8 mouse cellular contexts compared by ENCODE assay signal in genomic region chr8:70360769-70361168, GRCm38 (mm10). TPM values are rescaled to one million over a fixed set of nuclear protein-coding genes. Genes with fewer than 3 reads are reported as not detected.
A peak's percentile ranks its signal among the peaks of the same experiment; 100 is the strongest.
DNase-seq lines count a peak whose midpoint lies in the region; ATAC-seq and TF ChIP-seq lines count a peak whose summit lies in the region.

No protein-coding gene starts in this region.

- TF ChIP-seq POLR2A in embryonic fibroblast, embryonic 13.5 days (IDR thresholded peaks at IDR 0.05; ENCODE audit: low read depth, low read length) = no peak

- no peak for ATAC-seq in midbrain, postnatal 0 days (ENCODE audit: low FRiP score)
- ATAC-seq in midbrain, embryonic 13.5 days = no peak

- H3K27me3 ChIP-seq in midbrain, postnatal 0 days (ENCODE audit: insufficient read depth, low read length) = no peaks in the 10 kb centered on the region
- no peaks in the 10 kb centered on the region for H3K27me3 ChIP-seq in midbrain, embryonic 13.5 days

- no peaks in the 10 kb centered on the region for H3K4me1 ChIP-seq in midbrain, postnatal 0 days (ENCODE audit: insufficient read depth, low read length)
- no peaks in the 10 kb centered on the region for H3K4me1 ChIP-seq in midbrain, embryonic 13.5 days (replicated peaks)
- H3K4me1 ChIP-seq in embryonic fibroblast, embryonic 13.5 days (ENCODE audit: control insufficient read depth, insufficient read depth, low read length) = no peaks in the 10 kb centered on the region

- intact Hi-C loops in left cerebral cortex, postnatal 36 days (cut with DNase I) = no loop called here

- no peak overlapping the region for H3K27ac ChIP-seq in midbrain, postnatal 0 days (ENCODE audit: low read depth, low read length)
- no peak overlapping the region for H3K27ac ChIP-seq in midbrain, embryonic 13.5 days
- no peak overlapping the region for H3K27ac ChIP-seq in embryonic fibroblast, embryonic 13.5 days (ENCODE audit: insufficient read depth, low read length)

- H3K9ac ChIP-seq in midbrain, postnatal 0 days (replicated peaks; ENCODE audit: low read length, poor library complexity, severe bottlenecking) = no peak overlapping the region
- H3K9ac ChIP-seq in midbrain, embryonic 13.5 days (replicated peaks) = no peak overlapping the region

- H3K9me3 ChIP-seq in midbrain, postnatal 0 days (ENCODE audit: low read length) = no peaks in the 10 kb centered on the region
- no peaks in the 10 kb centered on the region for H3K9me3 ChIP-seq in midbrain, embryonic 13.5 days

- H3K4me3 ChIP-seq in midbrain, postnatal 0 days (ENCODE audit: low read depth, low read length) = no peak overlapping the region
- H3K4me3 ChIP-seq in midbrain, embryonic 13.5 days (replicated peaks) = no peak overlapping the region
- no peak overlapping the region for H3K4me3 ChIP-seq in embryonic fibroblast, embryonic 13.5 days (ENCODE audit: insufficient read depth, low read length)

- no peaks in the 10 kb centered on the region for H3K36me3 ChIP-seq in midbrain, postnatal 0 days (ENCODE audit: insufficient read depth, low read length)
- no peaks in the 10 kb centered on the region for H3K36me3 ChIP-seq in midbrain, embryonic 13.5 days

- H3K4me2 ChIP-seq in midbrain, postnatal 0 days (ENCODE audit: low read depth, low read length, poor library complexity, severe bottlenecking) = no peak overlapping the region
- H3K4me2 ChIP-seq in midbrain, embryonic 13.5 days (replicated peaks) = no peak overlapping the region

- TF ChIP-seq CTCF in midbrain, postnatal 0 days (IDR thresholded peaks at IDR 0.05) = peak; percentile 29; the same call in 1 of the 2 replicates
- TF ChIP-seq CTCF in embryonic fibroblast, embryonic 13.5 days (IDR thresholded peaks at IDR 0.05; ENCODE audit: borderline replicate concordance, insufficient read depth, low read length) = peak; percentile 34; the same call in 1 of the 2 replicates

- DNase-seq in embryo, embryonic 10.5 days (ENCODE audit: low spot score) = peak; percentile 30
- DNase-seq in embryo, embryonic 10 days (ENCODE audit: low spot score) = no peak
- DNase-seq in midbrain, postnatal 0 days (ENCODE audit: low spot score) = no peak
- peak; percentile 35 for DNase-seq in thymus, postnatal 25 days
- no peak for DNase-seq in left cerebral cortex, postnatal 36 days (ENCODE audit: low spot score in 2 of 2)
- DNase-seq in ovary, postnatal 10 days (ENCODE audit: low spot score) = no peak

- WGBS in midbrain, postnatal 0 days = 48% methylated on average over 4 of the region's 4 CpGs
- 35% methylated on average over 4 of the region's 4 CpGs for WGBS in midbrain, embryonic 13.5 days

RNA-seq across cellular contexts. Expression of gene Upf1, which starts 7.7 kb away (rescaled TPM):
- 39.6 and 45.4 TPM in 2 replicates for total RNA-seq in midbrain, postnatal 0 days (2014; rRNA removed)
- 9.1 and 9.7 TPM in 2 replicates for polyA plus RNA-seq in midbrain, postnatal 0 days (2015; fragmentation: Nextera tagmentation; extraction: Ambion mirVana)
- 15.5 and 18.1 TPM in 2 replicates for polyA plus RNA-seq in midbrain, embryonic 13.5 days (2015; fragmentation: Nextera tagmentation; extraction: Ambion mirVana)
- 25.6 and 25.8 TPM in 2 replicates for polyA plus RNA-seq in embryonic fibroblast, embryonic 13.5 days (2011; ENCODE audit: insufficient read length, low read depth, missing spikeins)
- 10 to 100 TPM; 59.2 to 66.3 TPM for total RNA-seq in left cerebral cortex, postnatal 36 days (2021)

RNA-seq across cellular contexts. Expression of gene Comp, which starts 12.6 kb away (rescaled TPM):
- total RNA-seq in midbrain, postnatal 0 days (2014; rRNA removed) = 0.19 and 0.49 TPM in 2 replicates
- 0.38 and 0.77 TPM in 2 replicates for polyA plus RNA-seq in midbrain, postnatal 0 days (2015; fragmentation: Nextera tagmentation; extraction: Ambion mirVana)
- 0.21 and 0.42 TPM in 2 replicates for polyA plus RNA-seq in midbrain, embryonic 13.5 days (2015; fragmentation: Nextera tagmentation; extraction: Ambion mirVana)
- 1.6 and 1.9 TPM in 2 replicates for polyA plus RNA-seq in embryonic fibroblast, embryonic 13.5 days (2011; ENCODE audit: insufficient read length, low read depth, missing spikeins)
- total RNA-seq in left cerebral cortex, postnatal 36 days (2021) = under 1 TPM; 0.25 to 0.88 TPM

RNA-seq across cellular contexts. Expression of gene Gdf1, which starts 31.2 kb away (rescaled TPM):
- total RNA-seq in midbrain, postnatal 0 days (2014; rRNA removed) = not detected in 2 replicates
- 4.8 and 5.3 TPM in 2 replicates for polyA plus RNA-seq in midbrain, postnatal 0 days (2015; fragmentation: Nextera tagmentation; extraction: Ambion mirVana)
- 3.7 and 6.0 TPM in 2 replicates for polyA plus RNA-seq in midbrain, embryonic 13.5 days (2015; fragmentation: Nextera tagmentation; extraction: Ambion mirVana)
- polyA plus RNA-seq in embryonic fibroblast, embryonic 13.5 days (2011; ENCODE audit: insufficient read length, low read depth, missing spikeins) = not detected in 2 replicates
- total RNA-seq in left cerebral cortex, postnatal 36 days (2021) = 10 to 100 TPM; 15.3 to 23.7 TPM

RNA-seq across cellular contexts. Expression of gene Cers1, which starts 45.2 kb away (rescaled TPM):
- 65.1 and 86.5 TPM in 2 replicates for total RNA-seq in midbrain, postnatal 0 days (2014; rRNA removed)
- polyA plus RNA-seq in midbrain, postnatal 0 days (2015; fragmentation: Nextera tagmentation; extraction: Ambion mirVana) = 47.9 and 51.3 TPM in 2 replicates
- polyA plus RNA-seq in midbrain, embryonic 13.5 days (2015; fragmentation: Nextera tagmentation; extraction: Ambion mirVana) = 23.7 and 26.2 TPM in 2 replicates
- 2.6 and 3.2 TPM in 2 replicates for polyA plus RNA-seq in embryonic fibroblast, embryonic 13.5 days (2011; ENCODE audit: insufficient read length, low read depth, missing spikeins)
- 100 to 1,000 TPM; 101 to 104 TPM for total RNA-seq in left cerebral cortex, postnatal 36 days (2021)

RNA-seq across cellular contexts. Expression of gene Cope, which starts 58.5 kb away (rescaled TPM):
- 97.1 and 106 TPM in 2 replicates for total RNA-seq in midbrain, postnatal 0 days (2014; rRNA removed)
- 264 and 291 TPM in 2 replicates for polyA plus RNA-seq in midbrain, postnatal 0 days (2015; fragmentation: Nextera tagmentation; extraction: Ambion mirVana)
- polyA plus RNA-seq in midbrain, embryonic 13.5 days (2015; fragmentation: Nextera tagmentation; extraction: Ambion mirVana) = 273 and 290 TPM in 2 replicates
- polyA plus RNA-seq in embryonic fibroblast, embryonic 13.5 days (2011; ENCODE audit: insufficient read length, low read depth, missing spikeins) = 129 and 132 TPM in 2 replicates
- total RNA-seq in left cerebral cortex, postnatal 36 days (2021) = 100 to 1,000 TPM; 124 to 139 TPM

Comparison
In these comparisons a context has a peak if more than half of its experiments do, and no peak if none do; other contexts are left out.
1. DNase-seq: peak in embryo, embryonic 10.5 days (single experiment) and thymus, postnatal 25 days (single experiment); none in embryo, embryonic 10 days (single experiment), midbrain, postnatal 0 days (single experiment), left cerebral cortex, postnatal 36 days (0 of 2) and ovary, postnatal 10 days (single experiment).